ENCODE assay signal across 18 mouse cellular contexts in the genomic region with DNA sequence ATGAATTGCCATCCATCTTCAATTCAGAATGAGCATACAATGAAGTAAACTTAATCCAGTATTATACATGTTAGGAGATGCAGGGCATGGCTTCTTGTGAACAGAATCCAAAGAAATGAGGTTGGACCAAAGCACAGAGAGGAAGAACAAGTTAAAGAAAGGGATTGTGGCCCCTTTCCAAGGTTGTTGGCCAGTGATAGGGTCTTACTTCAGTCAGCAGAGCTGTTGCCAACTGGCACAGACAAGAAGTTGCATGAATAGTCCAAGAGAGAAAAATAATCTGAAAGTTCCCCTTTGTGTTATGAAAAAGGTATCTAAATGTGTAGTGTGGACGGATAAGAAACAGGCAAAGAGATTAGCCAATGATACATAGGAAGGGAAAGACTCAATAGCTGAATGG.
DNase-seq lines count a peak whose midpoint lies in the region; ATAC-seq and TF ChIP-seq lines count a peak whose summit lies in the region.
"Had no signal": no experiment of that assay in that cellular context is flagged by ENCODE, and none has a peak within 500 bp of the region (broad histone marks: within the 10 kb centered on the region; RNA-seq: fewer than 3 reads in every experiment).

No protein-coding gene starts in this region.

- no peak overlapping the region for H3K4me3 ChIP-seq in forebrain, embryonic 16.5 days (replicated peaks; ENCODE audit: low read length)
- no peak overlapping the region for H3K4me3 ChIP-seq in forebrain, embryonic 11.5 days (ENCODE audit: low read depth, low read length)
- no peak overlapping the region for H3K4me3 ChIP-seq in hindbrain, postnatal 0 days (ENCODE audit: low read length)
- H3K4me3 ChIP-seq in hindbrain, embryonic 11.5 days (ENCODE audit: low read depth, low read length) = no peak overlapping the region
- H3K4me3 ChIP-seq in midbrain, postnatal 0 days (ENCODE audit: low read depth, low read length) = no peak overlapping the region
- H3K4me3 ChIP-seq in midbrain, embryonic 11.5 days (ENCODE audit: low read depth, low read length) = no peak overlapping the region
- H3K4me3 ChIP-seq: embryonic facial prominence, embryonic 12.5 days; heart, adult 2 months; layer of hippocampus, adult 2 months; limb, embryonic 15.5 days; midbrain, embryonic 15.5 days had no signal

- H3K9ac ChIP-seq in forebrain, embryonic 16.5 days (replicated peaks; ENCODE audit: low read depth, low read length) = no peak overlapping the region
- H3K9ac ChIP-seq in forebrain, embryonic 11.5 days (ENCODE audit: low read length) = no peak overlapping the region
- no peak overlapping the region for H3K9ac ChIP-seq in hindbrain, postnatal 0 days (replicated peaks; ENCODE audit: low read length)
- H3K9ac ChIP-seq in hindbrain, embryonic 11.5 days (ENCODE audit: low read depth, low read length) = no peak overlapping the region
- H3K9ac ChIP-seq in midbrain, postnatal 0 days (replicated peaks; ENCODE audit: low read length, poor library complexity, severe bottlenecking) = no peak overlapping the region
- H3K9ac ChIP-seq in midbrain, embryonic 11.5 days (ENCODE audit: low read length) = no peak overlapping the region
- H3K9ac ChIP-seq: embryonic facial prominence, embryonic 12.5 days; limb, embryonic 15.5 days; midbrain, embryonic 15.5 days had no signal

- no peak for TF ChIP-seq CTCF in hindbrain, postnatal 0 days (IDR thresholded peaks at IDR 0.05; ENCODE audit: low read depth)
- TF ChIP-seq CTCF in midbrain, postnatal 0 days (IDR thresholded peaks at IDR 0.05) = no peak

- 26% methylated on average over 1 of the region's 1 CpGs for WGBS in forebrain, embryonic 16.5 days
- WGBS in forebrain, embryonic 11.5 days = 71% methylated on average over 1 of the region's 1 CpGs
- 63% methylated on average over 1 of the region's 1 CpGs for WGBS in hindbrain, postnatal 0 days
- WGBS in hindbrain, embryonic 11.5 days = 84% methylated on average over 1 of the region's 1 CpGs
- 49% methylated on average over 1 of the region's 1 CpGs for WGBS in midbrain, postnatal 0 days
- 74% methylated on average over 1 of the region's 1 CpGs for WGBS in midbrain, embryonic 11.5 days

- H3K27me3 ChIP-seq in forebrain, embryonic 16.5 days (replicated peaks; ENCODE audit: control insufficient read depth, insufficient read depth, low read length) = no peaks in the 10 kb centered on the region
- H3K27me3 ChIP-seq in forebrain, embryonic 11.5 days (ENCODE audit: control insufficient read depth, insufficient read depth, low read length) = no peaks in the 10 kb centered on the region
- no peaks in the 10 kb centered on the region for H3K27me3 ChIP-seq in hindbrain, postnatal 0 days (ENCODE audit: insufficient read depth, low read length)
- no peaks in the 10 kb centered on the region for H3K27me3 ChIP-seq in hindbrain, embryonic 11.5 days (ENCODE audit: control insufficient read depth, insufficient read depth, low read length)
- H3K27me3 ChIP-seq in midbrain, postnatal 0 days (ENCODE audit: insufficient read depth, low read length) = no peaks in the 10 kb centered on the region
- no peaks in the 10 kb centered on the region for H3K27me3 ChIP-seq in midbrain, embryonic 11.5 days (ENCODE audit: control insufficient read depth, insufficient read depth, low read length)
- H3K27me3 ChIP-seq: embryonic facial prominence, embryonic 12.5 days; limb, embryonic 15.5 days; midbrain, embryonic 15.5 days; Patski had no signal

- no peak overlapping the region for H3K4me2 ChIP-seq in forebrain, embryonic 16.5 days (ENCODE audit: low read length)
- no peak overlapping the region for H3K4me2 ChIP-seq in forebrain, embryonic 11.5 days (ENCODE audit: low read depth, low read length, severe bottlenecking)
- H3K4me2 ChIP-seq in hindbrain, postnatal 0 days (ENCODE audit: low read depth, low read length) = no peak overlapping the region
- H3K4me2 ChIP-seq in hindbrain, embryonic 11.5 days (replicated peaks; ENCODE audit: low read depth, low read length) = no peak overlapping the region
- no peak overlapping the region for H3K4me2 ChIP-seq in midbrain, postnatal 0 days (ENCODE audit: low read depth, low read length, poor library complexity, severe bottlenecking)
- H3K4me2 ChIP-seq in midbrain, embryonic 11.5 days = no peak overlapping the region
- H3K4me2 ChIP-seq: embryonic facial prominence, embryonic 12.5 days; limb, embryonic 15.5 days; midbrain, embryonic 15.5 days had no signal

- ATAC-seq in forebrain, embryonic 16.5 days = peak; percentile 36; the same call in 1 of the 2 replicates
- no peak for ATAC-seq in forebrain, embryonic 11.5 days (replicated peaks; ENCODE audit: low FRiP score)
- no peak for ATAC-seq in hindbrain, postnatal 0 days
- ATAC-seq in hindbrain, embryonic 11.5 days (ENCODE audit: low FRiP score) = no peak
- ATAC-seq in midbrain, postnatal 0 days (ENCODE audit: low FRiP score) = no peak
- no peak for ATAC-seq in midbrain, embryonic 11.5 days (ENCODE audit: low FRiP score)
- ATAC-seq: activated CD4-positive, CD25-positive, alpha-beta regulatory T cell, adult 4 months; hindbrain, embryonic 16.5 days; midbrain, embryonic 15.5 days; Patski had no signal

- no peak overlapping the region for H3K27ac ChIP-seq in forebrain, embryonic 16.5 days (ENCODE audit: low read length)
- H3K27ac ChIP-seq in forebrain, embryonic 11.5 days (ENCODE audit: low read depth, low read length) = no peak overlapping the region
- H3K27ac ChIP-seq in hindbrain, postnatal 0 days = no peak overlapping the region
- H3K27ac ChIP-seq in hindbrain, embryonic 11.5 days (ENCODE audit: low read depth, low read length) = no peak overlapping the region
- no peak overlapping the region for H3K27ac ChIP-seq in midbrain, postnatal 0 days (ENCODE audit: low read depth, low read length)
- no peak overlapping the region for H3K27ac ChIP-seq in midbrain, embryonic 11.5 days (ENCODE audit: low read depth, low read length)
- H3K27ac ChIP-seq: embryonic facial prominence, embryonic 12.5 days; heart, adult 2 months; layer of hippocampus, adult 2 months; limb, embryonic 15.5 days; midbrain, embryonic 15.5 days had no signal

- no peaks in the 10 kb centered on the region for H3K9me3 ChIP-seq in forebrain, embryonic 16.5 days (ENCODE audit: control insufficient read depth, low read length)
- no peaks in the 10 kb centered on the region for H3K9me3 ChIP-seq in forebrain, embryonic 11.5 days (ENCODE audit: control insufficient read depth, low read length)
- no peaks in the 10 kb centered on the region for H3K9me3 ChIP-seq in hindbrain, postnatal 0 days (ENCODE audit: low read length)
- no peaks in the 10 kb centered on the region for H3K9me3 ChIP-seq in hindbrain, embryonic 11.5 days (ENCODE audit: control insufficient read depth, low read length)
- no peaks in the 10 kb centered on the region for H3K9me3 ChIP-seq in midbrain, postnatal 0 days (ENCODE audit: low read length)
- H3K9me3 ChIP-seq in midbrain, embryonic 11.5 days (ENCODE audit: control insufficient read depth, low read length) = no peaks in the 10 kb centered on the region
- H3K9me3 ChIP-seq: embryonic facial prominence, embryonic 12.5 days; limb, embryonic 15.5 days; midbrain, embryonic 15.5 days had no signal

- no peaks in the 10 kb centered on the region for H3K36me3 ChIP-seq in forebrain, embryonic 16.5 days (ENCODE audit: control insufficient read depth, insufficient read depth)
- H3K36me3 ChIP-seq in forebrain, embryonic 11.5 days (ENCODE audit: control insufficient read depth, insufficient read depth, low read length) = no peaks in the 10 kb centered on the region
- H3K36me3 ChIP-seq in hindbrain, postnatal 0 days (ENCODE audit: insufficient read depth, low read length) = no peaks in the 10 kb centered on the region
- no peaks in the 10 kb centered on the region for H3K36me3 ChIP-seq in hindbrain, embryonic 11.5 days (ENCODE audit: control insufficient read depth, insufficient read depth, low read length)
- H3K36me3 ChIP-seq in midbrain, postnatal 0 days (ENCODE audit: insufficient read depth, low read length) = no peaks in the 10 kb centered on the region
- H3K36me3 ChIP-seq in midbrain, embryonic 11.5 days (ENCODE audit: control insufficient read depth, insufficient read depth, low read length) = no peaks in the 10 kb centered on the region
- H3K36me3 ChIP-seq: embryonic facial prominence, embryonic 12.5 days; limb, embryonic 15.5 days; midbrain, embryonic 15.5 days had no signal

- no peak for DNase-seq in forebrain, embryonic 11.5 days (ENCODE audit: low spot score)
- peak; percentile 29 for DNase-seq in hindbrain, postnatal 0 days (ENCODE audit: low spot score)
- no peak for DNase-seq in hindbrain, embryonic 11.5 days (ENCODE audit: low spot score)
- DNase-seq in midbrain, postnatal 0 days (ENCODE audit: low spot score) = peak; percentile 34
- no peak for DNase-seq in midbrain, embryonic 11.5 days (ENCODE audit: low spot score, missing footprints)
- DNase-seq in frontal cortex, postnatal 10 days (ENCODE audit: low spot score in 2 of 2) = no peak
- DNase-seq: heart, adult 2 months; kidney, adult 11 months; kidney, postnatal 10 days; spleen, adult 18-20 months had no signal

- H3K4me1 ChIP-seq in forebrain, embryonic 16.5 days (replicated peaks; ENCODE audit: control insufficient read depth, insufficient read depth, low read length) = no peaks in the 10 kb centered on the region
- H3K4me1 ChIP-seq in forebrain, embryonic 11.5 days (replicated peaks; ENCODE audit: control insufficient read depth, insufficient read depth, low read length) = no peaks in the 10 kb centered on the region
- H3K4me1 ChIP-seq in hindbrain, postnatal 0 days (ENCODE audit: insufficient read depth, low read length) = no peaks in the 10 kb centered on the region
- no peaks in the 10 kb centered on the region for H3K4me1 ChIP-seq in hindbrain, embryonic 11.5 days (replicated peaks; ENCODE audit: control insufficient read depth, insufficient read depth, low read length)
- no peaks in the 10 kb centered on the region for H3K4me1 ChIP-seq in midbrain, postnatal 0 days (ENCODE audit: insufficient read depth, low read length)
- no peaks in the 10 kb centered on the region for H3K4me1 ChIP-seq in midbrain, embryonic 11.5 days (ENCODE audit: control insufficient read depth, insufficient read depth, low read length)
- H3K4me1 ChIP-seq: embryonic facial prominence, embryonic 12.5 days; limb, embryonic 15.5 days; midbrain, embryonic 15.5 days had no signal

Comparison
In these comparisons a context has a peak if more than half of its experiments do, and no peak if none do; other contexts are left out.
1. DNase-seq: peak in hindbrain, postnatal 0 days (single experiment) and midbrain, postnatal 0 days (single experiment); none in forebrain, embryonic 11.5 days (single experiment), hindbrain, embryonic 11.5 days (single experiment), midbrain, embryonic 11.5 days (single experiment) and frontal cortex, postnatal 10 days (0 of 2).